Mouse (Mus musculus): ENCODE data around the gene Lime1.

Lime1 gene

DNA sequence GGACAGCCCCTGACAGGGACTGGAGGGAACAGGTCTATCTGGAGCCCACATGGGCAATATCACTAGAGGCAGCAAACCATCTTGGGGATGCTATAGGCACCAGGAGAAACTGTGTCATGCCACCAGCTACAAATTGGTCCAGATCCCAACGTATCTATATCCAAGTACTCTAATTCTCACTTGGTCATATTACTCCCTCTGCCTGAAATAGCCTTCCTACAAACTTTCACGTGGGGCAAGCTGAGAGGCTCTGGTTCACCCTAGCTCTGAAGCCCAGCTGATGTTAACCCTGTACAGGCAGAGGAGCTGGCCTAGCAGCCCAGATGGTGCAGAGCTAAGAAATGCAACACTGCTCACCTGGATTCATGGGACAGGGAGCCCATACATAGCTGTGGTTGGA lies 11.7 kb downstream of the Lime1 start:
- DNase-seq = no peak

DNA sequence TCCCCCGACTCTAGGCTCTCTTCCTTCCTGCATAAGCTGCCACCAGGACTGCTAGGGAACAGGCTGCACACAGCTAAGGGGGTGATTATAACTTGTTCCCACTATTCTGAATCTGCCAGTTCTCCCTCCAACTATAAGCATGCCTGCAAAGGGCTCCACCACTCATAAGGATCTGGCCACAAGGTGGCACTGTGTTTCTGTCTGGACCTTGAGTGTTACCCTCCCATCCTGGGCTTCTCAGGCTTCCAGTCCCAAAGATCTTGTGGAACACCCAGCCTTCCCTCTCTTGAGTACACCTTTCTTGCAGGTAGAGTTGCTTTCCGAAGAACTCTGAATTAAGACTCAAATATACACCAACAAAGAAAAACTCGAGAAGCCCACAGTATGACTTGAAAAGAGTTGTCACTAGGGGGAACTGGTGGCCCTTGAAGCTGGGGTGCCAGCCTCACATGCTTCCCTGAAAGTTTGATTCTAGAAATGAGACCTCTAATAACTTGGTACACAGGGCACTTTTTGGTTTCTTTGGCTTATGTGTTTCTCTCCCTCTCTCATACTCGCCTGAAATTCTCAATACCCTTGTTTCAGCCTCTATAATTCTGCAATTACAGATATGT lies 12.8 kb downstream of the Lime1 start:
- peak; percentile 80 for DNase-seq

DNA sequence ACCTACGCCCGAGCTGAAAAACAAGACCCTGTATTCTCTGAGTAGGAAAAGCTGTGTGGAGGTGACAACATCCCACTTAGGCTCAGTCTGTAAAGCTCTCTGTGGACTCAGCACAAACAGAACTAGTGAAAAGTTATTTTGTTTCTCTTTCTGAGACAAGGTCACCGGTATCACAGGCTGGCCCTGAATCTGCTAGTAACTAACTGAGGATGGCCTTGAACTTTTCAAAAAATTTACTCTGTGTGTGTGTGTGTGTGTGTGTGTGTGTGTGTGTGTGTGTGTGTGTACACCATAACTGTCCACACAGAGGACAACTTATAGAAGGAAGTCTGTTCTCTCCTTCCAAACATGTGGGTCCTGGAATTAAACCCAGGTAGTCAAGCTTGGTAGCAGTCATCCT lies 14.2 kb downstream of the Lime1 start:
- no peak for DNase-seq

DNA sequence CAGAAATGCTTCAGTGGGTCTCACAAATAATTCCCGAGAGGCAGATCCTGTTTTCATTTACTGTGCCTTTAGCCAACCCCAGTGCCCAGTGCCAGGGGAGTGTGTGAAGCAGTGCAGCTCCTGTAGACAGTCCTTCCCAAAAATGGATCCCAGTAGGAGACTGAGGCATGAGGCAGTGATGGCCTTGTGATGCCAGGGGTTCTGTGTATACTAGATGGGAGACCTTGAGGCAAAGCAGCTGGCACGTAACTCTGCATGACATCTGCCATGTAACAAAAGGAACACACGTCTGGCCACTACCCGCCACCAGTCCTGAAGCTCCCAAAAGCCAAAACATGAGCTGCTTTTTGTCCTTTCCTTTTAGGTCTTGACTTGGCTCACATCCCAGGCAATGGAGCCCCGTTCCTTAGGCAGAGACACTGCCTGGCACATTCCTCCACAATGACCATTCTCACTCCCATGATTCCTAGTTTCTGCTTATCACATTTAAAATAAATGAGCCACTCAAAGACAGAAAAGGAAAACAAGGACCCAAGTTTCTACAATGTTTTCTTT lies 17.4 kb downstream of the Lime1 start:
- no peak for DNase-seq

DNA sequence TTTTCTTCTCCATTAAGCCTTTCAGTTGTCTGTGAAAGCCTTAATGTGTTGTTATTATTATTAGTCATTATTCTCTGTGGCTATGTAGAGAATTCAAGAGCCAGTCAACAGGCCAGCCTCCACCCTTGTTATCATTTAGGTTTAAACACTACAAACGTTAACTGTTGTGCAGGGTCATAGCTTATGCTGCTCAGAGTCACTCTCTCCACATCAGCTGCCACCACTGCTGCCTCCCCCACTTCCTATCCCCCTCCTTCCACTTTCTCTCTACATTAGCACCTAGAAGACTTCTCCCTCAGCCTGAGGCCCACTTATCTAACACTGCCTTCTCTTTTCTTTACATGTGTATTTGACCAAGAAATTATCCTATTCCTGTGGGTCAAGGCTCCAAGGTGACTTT lies 21.6 kb downstream of the Lime1 start:
- DNase-seq = no peak

DNA sequence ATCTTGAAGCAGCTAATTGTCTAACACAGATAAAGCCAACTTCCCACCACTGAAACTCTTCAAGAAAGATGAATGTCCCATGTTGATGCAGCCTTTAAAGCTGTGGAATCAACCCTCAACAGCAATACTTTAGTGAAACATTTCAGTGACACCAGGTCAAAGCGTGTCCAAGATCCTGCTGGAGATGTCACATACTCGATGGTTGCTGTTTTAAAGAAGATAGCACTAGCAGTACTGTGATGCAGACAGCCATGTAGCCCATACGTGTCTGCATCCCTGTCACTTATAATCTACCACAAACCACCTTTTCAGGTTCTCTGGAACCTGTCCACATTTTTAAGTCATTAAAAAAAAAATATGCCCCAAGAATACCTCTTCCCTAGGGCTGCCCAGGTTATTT lies 23.8 kb downstream of the Lime1 start:
- DNase-seq = no peak

DNA sequence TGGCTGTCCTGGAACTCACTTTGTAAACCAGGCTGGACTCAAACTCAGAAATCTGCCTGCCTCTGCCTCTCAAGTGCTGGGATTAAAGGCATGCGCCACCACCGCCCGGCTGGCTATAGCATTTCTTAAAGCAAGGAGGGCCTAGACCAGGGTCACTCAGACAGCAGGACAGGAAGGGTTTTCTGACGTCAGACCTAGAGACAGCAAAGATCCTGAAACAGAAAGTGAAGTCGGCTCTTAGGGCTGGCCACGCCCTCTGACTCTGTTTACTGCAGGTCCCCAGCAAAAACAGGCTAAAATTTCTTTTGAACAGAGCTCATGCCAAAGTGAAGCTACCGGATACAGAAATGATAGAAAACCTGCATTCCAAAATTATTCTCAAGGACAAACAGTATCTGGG lies 29.8 kb downstream of the Lime1 start:
- DNase-seq = no peak

DNA sequence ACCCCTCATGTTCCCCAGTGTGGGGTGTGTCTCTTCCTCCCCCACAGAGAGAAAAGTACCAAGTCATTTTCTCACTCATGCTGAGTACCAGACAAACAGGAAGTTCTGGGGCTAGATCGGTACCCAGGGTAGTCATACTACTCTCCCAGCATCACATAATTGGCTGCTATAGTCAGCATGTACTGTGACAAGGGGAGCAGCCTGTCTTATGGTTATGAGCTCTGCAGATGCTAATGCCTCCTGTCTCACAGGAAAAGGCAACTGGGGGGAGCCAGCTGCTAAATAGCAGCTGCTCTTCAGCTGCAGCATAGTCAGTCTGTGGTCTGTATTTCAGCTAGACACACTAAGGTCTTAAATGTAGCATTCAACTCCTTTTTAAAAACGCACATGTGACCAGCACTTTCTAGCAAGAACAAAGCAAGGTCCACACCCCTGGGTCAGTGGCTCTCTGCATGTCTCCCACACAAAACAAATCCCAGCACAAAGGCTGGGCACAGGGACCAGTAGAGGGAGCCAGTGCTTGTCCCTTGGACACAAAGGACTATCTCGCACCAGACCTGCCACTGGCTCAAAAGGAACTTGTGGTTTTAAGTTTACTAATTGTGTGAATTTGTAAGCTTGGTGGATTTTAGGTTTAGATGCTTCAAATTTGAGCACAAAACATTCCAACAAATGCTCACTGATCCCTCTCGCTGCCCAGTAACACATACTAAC lies 31.0 kb downstream of the Lime1 start:
- DNase-seq = peak; percentile 52

DNA sequence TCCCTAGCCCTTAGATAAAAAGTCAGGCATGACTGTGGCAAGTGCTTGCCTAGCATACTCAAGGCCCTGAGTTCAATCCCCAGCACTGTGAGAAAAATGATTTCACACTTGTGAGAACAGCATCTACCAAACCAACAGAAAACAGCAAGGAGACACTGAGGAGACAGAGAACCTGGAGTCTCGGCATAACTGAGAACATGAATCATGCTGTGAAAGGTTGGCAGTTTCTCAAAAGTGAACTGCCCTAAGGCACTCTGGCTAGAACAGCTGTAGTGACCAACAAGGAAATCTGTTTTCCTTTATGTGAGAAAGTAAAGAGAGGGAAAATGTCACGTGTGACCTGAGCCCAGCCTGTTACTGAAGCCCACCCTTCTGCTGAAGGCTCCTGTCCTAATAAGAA lies 33.3 kb downstream of the Lime1 start:
- DNase-seq = no peak

DNA sequence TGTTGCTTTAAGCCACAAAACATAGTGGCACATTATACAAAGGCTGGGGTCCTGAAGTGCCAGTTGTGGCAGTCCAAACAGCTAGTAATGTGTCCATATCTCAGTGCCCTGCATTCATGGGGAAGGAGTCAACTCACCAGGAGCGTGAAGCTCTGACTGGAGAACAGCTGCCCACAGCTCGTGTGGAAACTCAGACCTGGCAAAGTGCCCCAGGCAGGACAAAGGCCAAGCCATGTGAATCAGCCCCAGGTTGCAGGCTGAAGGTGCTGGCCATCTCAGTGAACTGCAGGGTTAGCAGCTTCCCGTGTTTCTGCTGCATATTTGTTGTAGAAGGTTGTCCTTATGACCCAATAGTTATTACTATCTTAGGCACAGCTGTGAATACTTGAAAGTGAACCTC lies 36.1 kb downstream of the Lime1 start:
- peak; percentile 77 for DNase-seq

DNA sequence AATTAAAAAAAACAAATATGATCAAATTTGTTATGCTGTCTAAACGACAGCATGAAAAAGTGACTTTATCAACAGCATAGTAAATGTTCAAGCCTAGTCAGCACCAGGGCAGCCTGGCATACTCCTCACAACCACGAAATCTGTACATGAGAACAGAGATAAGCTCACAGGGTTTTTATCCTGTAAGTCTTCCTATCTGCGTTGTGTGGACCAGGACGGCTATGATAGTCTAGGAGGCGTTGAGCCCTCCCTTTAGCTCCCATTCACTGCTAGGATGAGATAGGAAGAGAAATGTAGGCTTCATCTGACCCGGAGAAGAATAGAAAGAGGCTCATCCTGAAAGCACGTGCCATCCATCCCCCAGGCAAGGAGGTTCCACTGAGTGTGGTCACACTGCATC lies 39.5 kb downstream of the Lime1 start:
- DNase-seq = no peak

DNA sequence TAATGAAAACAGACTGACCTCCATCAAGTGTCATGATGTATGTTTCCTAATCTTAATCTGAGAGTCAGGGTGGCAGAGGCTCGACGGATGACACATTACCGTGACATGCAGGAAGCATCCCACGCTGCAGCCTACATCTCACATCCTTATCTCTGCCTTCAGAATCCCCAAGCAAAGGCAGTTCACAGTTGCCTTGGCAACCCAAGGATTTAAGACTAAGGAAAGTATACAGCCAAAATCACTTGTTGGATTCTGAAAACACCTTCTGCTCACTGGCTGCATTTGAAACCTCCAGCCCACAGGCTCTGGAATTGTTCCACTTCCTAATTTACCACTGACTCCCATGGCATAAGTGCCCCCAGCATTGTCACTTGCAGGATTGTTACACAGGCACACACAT lies 40.5 kb downstream of the Lime1 start:
- DNase-seq = no peak

DNA sequence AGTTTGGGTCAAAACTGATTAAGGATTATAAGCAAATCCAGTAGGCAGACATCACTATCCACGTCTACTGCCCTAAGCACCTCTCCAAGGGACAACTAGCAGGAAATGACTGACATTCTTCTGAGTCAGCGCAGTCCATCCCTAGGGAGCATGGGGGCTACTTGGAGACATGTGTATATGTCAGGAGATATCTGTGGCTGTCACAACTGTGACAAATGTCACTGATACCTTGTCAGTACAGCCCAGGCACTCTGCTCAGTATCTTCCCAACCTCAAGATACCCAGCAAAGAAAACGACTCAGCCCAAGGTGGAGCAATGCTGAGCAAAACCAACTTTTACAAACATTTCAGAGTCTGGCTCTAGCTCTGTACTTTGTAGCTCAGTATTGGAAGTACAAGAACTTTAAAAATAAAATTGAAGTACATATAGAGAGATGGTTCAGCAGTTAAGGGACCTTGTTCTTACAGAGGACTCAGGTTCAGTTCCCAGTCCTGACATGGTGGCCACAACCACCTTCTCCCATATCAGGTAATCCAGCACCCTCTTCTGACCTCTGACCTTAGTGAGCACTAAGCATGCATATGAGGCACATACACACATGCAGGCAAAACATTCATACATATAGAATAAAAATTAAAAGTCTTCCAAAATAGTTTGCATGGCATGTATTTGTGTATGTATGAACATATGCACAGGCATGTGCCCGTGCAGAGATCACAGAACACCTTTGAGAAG lies 41.2 kb downstream of the Lime1 start:
- no peak for DNase-seq

DNA sequence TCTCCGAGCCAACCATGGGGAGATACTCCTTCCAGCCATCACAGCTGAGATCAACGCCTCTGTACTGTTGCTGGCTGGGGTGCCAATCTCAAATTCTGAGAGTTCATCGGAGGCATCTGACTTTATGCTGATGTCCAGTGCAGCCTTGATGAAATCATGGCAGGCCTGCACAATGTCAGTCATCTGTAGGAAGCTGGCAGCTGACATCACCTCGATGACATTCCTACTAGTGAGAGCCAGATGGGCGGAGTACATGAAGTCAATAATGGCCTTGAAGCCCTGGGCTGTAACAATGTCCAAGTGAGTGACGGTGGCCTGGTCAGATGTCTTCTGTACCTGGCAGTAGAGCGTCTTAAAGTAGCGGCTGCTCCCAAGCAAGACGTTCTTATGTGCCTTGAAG lies 44.0 kb downstream of the Lime1 start:
- no peak for DNase-seq

All from cerebellum, adult 11-12 months (tissue).